Comparison of ENCODE assay signal across 20 mouse cellular contexts in genomic region chr9:4573596-4573995, GRCm38 (mm10).
DNase-seq lines count a peak whose midpoint lies in the region; ATAC-seq lines count a peak whose summit lies in the region.
"Had no signal": no experiment of that assay in that cellular context is flagged by ENCODE, and none has a peak within 500 bp of the region (broad histone marks: within the 10 kb centered on the region; RNA-seq: fewer than 3 reads in every experiment).

No protein-coding gene starts in this region.

- peak; percentile 83 for ATAC-seq in cerebellum, adult (ENCODE audit: insufficient number of reproducible peaks, low FRiP score, low TSS enrichment)
- ATAC-seq in frontal cortex, adult (ENCODE audit: low TSS enrichment): peak; percentile 97
- ATAC-seq: intestine, embryonic 15.5 days; liver, embryonic 12.5 days; midbrain, embryonic 16.5 days had no signal

- intact Hi-C loops in left cerebral cortex, postnatal 14 days (cut with DNase I): no loop called here
- intact Hi-C loops in heart, postnatal 10 days (cut with DNase I): no loop called here

- DNase-seq in cerebellum, postnatal 10 days: no peak
- DNase-seq in frontal cortex, postnatal 14 days (ENCODE audit: low spot score in 2 of 2): no peak
- peak; percentile 84 for DNase-seq in brain, adult 2 months (ENCODE audit: low read depth, low spot score)
- DNase-seq in left cerebral cortex, postnatal 14 days (ENCODE audit: low spot score in 2 of 2): peak; percentile 11 to 15
- DNase-seq in heart, postnatal 10 days: no peak
- DNase-seq in spleen, postnatal 4 days (ENCODE audit: low spot score in 2 of 2): no peak
- DNase-seq: adrenal gland, postnatal 10 days; gastrocnemius, postnatal 36 days; heart, adult 2 months; heart, postnatal 4 days; kidney, adult 8-10 months; kidney, postnatal 14 days; lung, adult 18-20 months; lung, postnatal 10 days; retina, postnatal 1 day had no signal

Comparison
In these comparisons a context has a peak if more than half of its experiments do, and no peak if none do; other contexts are left out.
1. DNase-seq: peak in brain, adult 2 months (single experiment) and left cerebral cortex, postnatal 14 days (2 of 2); none in cerebellum, postnatal 10 days (0 of 2), frontal cortex, postnatal 14 days (0 of 2), heart, postnatal 10 days (0 of 2) and spleen, postnatal 4 days (0 of 2).